Mouse (Mus musculus) stomach, postnatal 0 days (tissue): ENCODE results near the gene Akp3.

Source experiments
- CTCF ChIP-seq: IDR thresholded peaks from 2 replicates; pipeline ENCODE4 v1.5.1; 2016; ENCODE audit warnings: antibody characterized with exemption, low read depth, mild to moderate bottlenecking, moderate library complexity
- EP300 ChIP-seq: optimal IDR thresholded peaks from 2 replicates; pipeline ENCODE3; 2016; ENCODE audit warnings: antibody characterized with exemption

- TF ChIP-seq CTCF (no peak), EP300 (no peak)
Observed at GRCm38 (mm10) chr1:87153776-87154500, 29.2 kb downstream of the Akp3 start.
